Mouse (Mus musculus) midbrain, embryonic 10.5 days (tissue): ENCODE measurements at regions not wholly inside any gene's neighbourhood (a gene's known extent, or its start where the extent isn't known, plus 50 kb on each side); places are given as distances from the start of the nearest gene placed in this dataset.

Experiments used
- DNase-seq: peaks from one replicate; pipeline ENCODE4 v3.0.0-alpha.2; 2017; ENCODE audit warnings: low spot score
- H3K27ac ChIP-seq: fragments of 300-500 bp; sonication (generic); replicated peaks from 2 replicates; pipeline ENCODE4 v1.5.1; 2016; ENCODE audit warnings: mild to moderate bottlenecking
- H3K27me3 ChIP-seq: fragments of 300-500 bp; sonication (generic); 2 replicates; pipeline ENCODE4 v1.6.1; 2016; ENCODE audit warnings: low read depth, mild to moderate bottlenecking; ENCODE audit not compliant: poor library complexity, severe bottlenecking
- H3K36me3 ChIP-seq: fragments of 300-500 bp; sonication (generic); 2 replicates; pipeline ENCODE4 v1.6.1; 2016; ENCODE audit warnings: mild to moderate bottlenecking, moderate library complexity
- H3K4me1 ChIP-seq: fragments of 300-500 bp; sonication (generic); 2 replicates; pipeline ENCODE4 v1.6.1; 2016
- H3K4me3 ChIP-seq: fragments of 300-500 bp; sonication (generic); 2 replicates; pipeline ENCODE4 v1.5.1; 2016; ENCODE audit warnings: mild to moderate bottlenecking, moderate library complexity
- H3K9me3 ChIP-seq: fragments of 300-500 bp; sonication (generic); replicated peaks from 2 replicates; pipeline ENCODE4 v1.6.1; 2016; ENCODE audit warnings: mild to moderate bottlenecking
- WGBS: fragments of 180-500 bp; shearing (Covaris S2); methylation state at CpG from one replicate; pipeline ENCODE4 v1.1.7; 2016; 5-methylcytosine and 5-hydroxymethylcytosine counted together

GRCm38 (mm10) chr15:72381164-72381563, 1453.2 kb upstream of the Gm6569 start:
- no peak overlapping the region for H3K4me3 ChIP-seq
- no peaks in the 10 kb centered on the region for H3K27me3 ChIP-seq
- 85% methylated on average over 8 of the region's 8 CpGs for WGBS
- no peak for DNase-seq
- H3K4me1 ChIP-seq: 0 out of 2 replicates have a peak, but pooled peaks cover 4% of the 10 kb centered on the region
- H3K9me3 ChIP-seq: no peaks in the 10 kb centered on the region
- no peaks in the 10 kb centered on the region for H3K36me3 ChIP-seq
- no peak overlapping the region for H3K27ac ChIP-seq

DNA sequence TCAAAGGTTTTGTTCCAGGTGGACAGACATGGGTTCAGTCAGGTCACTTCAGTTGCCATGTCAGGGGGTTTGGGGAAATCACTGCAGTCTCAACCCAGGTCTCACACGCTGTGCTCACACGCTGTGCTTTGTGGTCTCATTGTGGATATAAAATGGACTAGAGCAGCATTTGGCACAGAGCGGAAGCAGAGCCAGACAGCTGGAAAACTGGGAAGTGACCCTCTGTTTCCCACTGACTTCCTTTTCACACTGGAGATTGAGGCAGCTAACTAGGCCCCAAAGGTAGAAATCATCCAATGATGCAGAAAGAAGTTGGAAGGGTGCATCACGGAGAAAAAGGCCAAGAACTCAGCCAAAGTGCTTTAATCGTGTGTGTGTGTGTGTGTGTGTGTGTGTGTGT, 1452.6 kb upstream of the Gm6569 start:
- H3K27ac ChIP-seq: no peak overlapping the region
- no peaks in the 10 kb centered on the region for H3K27me3 ChIP-seq
- DNase-seq: no peak
- H3K4me3 ChIP-seq: no peak overlapping the region
- H3K4me1 ChIP-seq: 0 out of 2 replicates have a peak, but pooled peaks cover 4% of the 10 kb centered on the region
- WGBS: 91% methylated on average over 5 of the region's 5 CpGs
- no peaks in the 10 kb centered on the region for H3K36me3 ChIP-seq
- H3K9me3 ChIP-seq: no peaks in the 10 kb centered on the region

DNA sequence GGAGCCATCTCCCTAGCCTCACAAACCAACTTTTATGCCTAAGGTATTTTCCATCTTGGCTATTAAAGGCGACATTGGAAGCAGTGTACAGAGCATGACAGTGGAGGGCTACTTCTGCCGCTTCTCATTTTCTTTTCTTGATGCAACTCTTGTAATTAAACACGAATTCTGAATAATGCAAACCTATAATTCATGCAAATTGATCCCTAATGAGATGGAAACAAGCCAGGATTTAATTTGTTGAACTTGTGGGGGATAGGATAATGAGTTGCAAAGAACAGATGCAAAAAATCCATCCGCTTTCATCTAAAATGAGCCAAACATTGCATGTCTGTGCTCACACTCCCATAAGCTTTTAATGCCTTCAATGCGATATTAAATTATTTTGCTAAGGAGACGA, 1451.8 kb upstream of the Gm6569 start:
- 0 out of 2 replicates have a peak, but pooled peaks cover 4% of the 10 kb centered on the region for H3K4me1 ChIP-seq
- no peak for DNase-seq
- no peaks in the 10 kb centered on the region for H3K27me3 ChIP-seq
- H3K27ac ChIP-seq: no peak overlapping the region
- H3K36me3 ChIP-seq: no peaks in the 10 kb centered on the region
- no peaks in the 10 kb centered on the region for H3K9me3 ChIP-seq
- no peak overlapping the region for H3K4me3 ChIP-seq
- 92% methylated on average over 6 of the region's 6 CpGs for WGBS

GRCm38 (mm10) chr15:72383062-72383461, 1451.3 kb upstream of the Gm6569 start:
- Histone ChIP-seq H3K4me3 (no peak overlapping the region), H3K27ac (no peak overlapping the region), H3K27me3 (no peaks in the 10 kb centered on the region), H3K4me1 (0 out of 2 replicates have a peak, but pooled peaks cover 4% of the 10 kb centered on the region), H3K36me3 (no peaks in the 10 kb centered on the region), H3K9me3 (no peaks in the 10 kb centered on the region)
- DNase-seq: no peak
- WGBS: 87% methylated on average over 3 of the region's 3 CpGs

GRCm38 (mm10) chr15:72383470-72383869, 1450.9 kb upstream of the Gm6569 start:
- Histone ChIP-seq H3K36me3 (no peaks in the 10 kb centered on the region), H3K4me3 (no peak overlapping the region), H3K27me3 (no peaks in the 10 kb centered on the region), H3K9me3 (no peaks in the 10 kb centered on the region), H3K4me1 (0 out of 2 replicates have a peak, but pooled peaks cover 4% of the 10 kb centered on the region), H3K27ac (no peak overlapping the region)
- WGBS: 67% methylated on average over 1 of the region's 1 CpGs
- no peak for DNase-seq

GRCm38 (mm10) chr15:72393226-72393625, 1441.1 kb upstream of the Gm6569 start:
- WGBS: 86% methylated on average over 2 of the region's 2 CpGs
- H3K36me3 ChIP-seq: no peaks in the 10 kb centered on the region
- no peaks in the 10 kb centered on the region for H3K9me3 ChIP-seq
- no peaks in the 10 kb centered on the region for H3K4me1 ChIP-seq
- no peaks in the 10 kb centered on the region for H3K27me3 ChIP-seq
- no peak for DNase-seq
- no peak overlapping the region for H3K4me3 ChIP-seq
- H3K27ac ChIP-seq: no peak overlapping the region

DNA sequence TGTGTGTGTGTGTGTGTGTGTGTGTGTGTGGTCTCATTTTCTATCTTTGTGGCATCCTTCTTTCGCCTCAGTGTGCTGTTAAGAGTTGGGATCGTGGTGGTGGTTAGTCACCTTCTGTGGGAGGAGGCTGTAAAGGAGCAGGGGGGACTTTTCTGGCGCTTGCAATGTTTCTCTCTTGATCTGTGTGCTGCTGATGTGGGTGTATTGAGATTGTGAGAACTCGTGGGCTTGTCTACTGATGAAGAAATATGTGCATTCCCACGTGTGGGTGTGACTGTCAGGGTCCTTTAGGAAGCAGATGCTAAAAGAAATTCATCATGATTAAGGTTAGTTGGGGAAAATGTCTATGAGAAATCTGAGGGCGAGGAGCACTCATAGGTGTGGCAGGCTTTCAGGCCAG, 1422.4 kb upstream of the Gm6569 start:
- H3K4me3 ChIP-seq: no peak overlapping the region
- no peak for DNase-seq
- no peaks in the 10 kb centered on the region for H3K36me3 ChIP-seq
- H3K27me3 ChIP-seq: no peaks in the 10 kb centered on the region
- no peaks in the 10 kb centered on the region for H3K9me3 ChIP-seq
- no peak overlapping the region for H3K27ac ChIP-seq
- H3K4me1 ChIP-seq: no peaks in the 10 kb centered on the region
- WGBS: 77% methylated on average over 6 of the region's 6 CpGs
